Mouse (Mus musculus) neural tube, embryonic 14.5 days (tissue): Measurements from ENCODE around the gene Pde1a. TPM values are rescaled to one million over a fixed set of nuclear protein-coding genes. Genes with fewer than 3 reads are reported as not detected.

ENCODE experiments used
- ATAC-seq: fragments of 200-750 bp; cut with Nextera tagmentation; 2 replicates; pipeline ENCODE4 v1.8.0; 2017; ENCODE audit warnings: low read depth, mild to moderate bottlenecking, moderate TSS enrichment, moderate library complexity
- H3K27ac ChIP-seq: fragments of 300-500 bp; sonication (generic); 2 replicates; pipeline ENCODE4 v1.5.1; 2014; ENCODE audit warnings: low read depth, mild to moderate bottlenecking, control low read depth, low read length, moderate library complexity, mixed read lengths
- H3K27me3 ChIP-seq: fragments of 300-500 bp; sonication (generic); 2 replicates; pipeline ENCODE4 v1.6.1; 2014; ENCODE audit warnings: low read length; ENCODE audit not compliant: control insufficient read depth, insufficient read depth
- H3K36me3 ChIP-seq: fragments of 300-500 bp; sonication (generic); 2 replicates; pipeline ENCODE4 v1.6.1; 2014; ENCODE audit warnings: low read length, mixed read lengths; ENCODE audit not compliant: control insufficient read depth, insufficient read depth
- H3K4me1 ChIP-seq: fragments of 300-500 bp; sonication (generic); 2 replicates; pipeline ENCODE4 v1.6.1; 2014; ENCODE audit warnings: low read length; ENCODE audit not compliant: control insufficient read depth, insufficient read depth
- H3K4me2 ChIP-seq: fragments of 300-500 bp; sonication (generic); 2 replicates; pipeline ENCODE4 v1.6.1; 2014; ENCODE audit warnings: mild to moderate bottlenecking, low read depth, low read length, control low read depth
- H3K4me3 ChIP-seq: fragments of 300-500 bp; sonication (generic); 2 replicates; pipeline ENCODE4 v1.5.1; 2014; ENCODE audit warnings: low read depth, low read length, control low read depth, mixed read lengths
- H3K9ac ChIP-seq: fragments of 300-500 bp; sonication (generic); replicated peaks from 2 replicates; pipeline ENCODE4 v1.6.1; 2014; ENCODE audit warnings: low read depth, mild to moderate bottlenecking, control low read depth, low read length, mixed read lengths
- H3K9me3 ChIP-seq: fragments of 300-500 bp; sonication (generic); 2 replicates; pipeline ENCODE4 v1.6.1; 2016; ENCODE audit warnings: low read length; ENCODE audit not compliant: control insufficient read depth
- WGBS: fragments of 180-500 bp; shearing (Covaris S2); extraction: QIAGEN DNeasy Blood & Tissue Kit; methylation state at CpG from one replicate; pipeline ENCODE4 v1.1.7; 2014; 5-methylcytosine and 5-hydroxymethylcytosine counted together
- polyA plus RNA-seq: library from polyadenylated mRNA; unstranded; fragments of >200 nt; fragmentation: Nextera tagmentation; extraction: Ambion mirVana; gene quantifications from 2 replicates; pipeline ENCODE4 v1.2.1, GENCODE M21; 2014

Pde1a gene
- polyA plus RNA-seq, 1 experiment from 2014 or later, result 12.9 TPM

GRCm38 (mm10) chr2:79957659-79958340, 171.5 kb downstream of the Pde1a start:
- Histone ChIP-seq H3K9me3 (no peaks in the 10 kb centered on the region), H3K4me1 (no peaks in the 10 kb centered on the region), H3K4me2 (no peak overlapping the region), H3K27ac (no peak overlapping the region), H3K27me3 (no peaks in the 10 kb centered on the region), H3K36me3 (no peaks in the 10 kb centered on the region), H3K9ac (no peak overlapping the region), H3K4me3 (no peak overlapping the region)
- 83% methylated on average over 6 of the region's 6 CpGs for WGBS
- no peak for ATAC-seq

DNA sequence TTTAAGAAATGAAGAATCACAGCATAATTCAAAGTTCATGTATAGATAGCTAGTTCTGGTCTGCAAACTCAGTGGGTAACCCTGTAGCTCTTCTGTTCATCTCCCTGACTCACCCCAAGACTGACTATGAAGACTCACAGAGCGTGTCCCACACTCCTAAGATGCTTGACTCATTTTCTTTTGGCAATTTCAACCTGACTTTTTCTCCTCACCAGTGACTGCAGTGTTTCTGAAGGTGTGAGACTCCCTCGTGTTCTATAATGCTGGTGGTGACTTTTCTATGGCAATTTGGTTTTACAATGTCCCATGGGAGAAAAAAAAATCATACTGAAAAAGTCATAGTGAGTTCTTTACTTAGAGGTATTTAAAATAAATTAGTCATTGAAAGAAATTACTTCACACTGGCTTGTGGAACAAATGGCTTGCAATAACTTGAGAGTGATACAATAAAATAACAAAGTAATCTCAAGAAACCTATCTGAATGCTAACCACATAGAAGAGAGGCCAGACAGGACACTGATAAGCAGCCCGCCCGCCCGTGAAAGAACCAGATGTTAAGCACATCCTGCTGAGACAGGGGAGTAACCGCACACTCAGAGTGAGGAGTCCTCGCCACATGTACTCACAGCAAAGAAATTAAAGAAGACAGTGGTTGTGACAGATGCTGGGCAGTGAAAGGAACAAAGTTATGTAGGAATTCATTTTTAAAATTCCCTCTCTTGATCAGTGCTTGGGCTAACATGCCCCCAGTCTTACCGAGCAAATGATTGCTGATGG, 183.2 kb downstream of the Pde1a start:
- Histone ChIP-seq H3K4me2 (no peak overlapping the region), H3K27ac (no peak overlapping the region), H3K27me3 (no peaks in the 10 kb centered on the region), H3K4me1 (no peaks in the 10 kb centered on the region), H3K36me3 (no peaks in the 10 kb centered on the region), H3K9ac (no peak overlapping the region), H3K9me3 (no peaks in the 10 kb centered on the region), H3K4me3 (no peak overlapping the region)
- 62% methylated on average over 8 of the region's 8 CpGs for WGBS
- peak; percentile 38; the same call in 1 of the 2 replicates for ATAC-seq

GRCm38 (mm10) chr2:79934660-79935059, 194.6 kb downstream of the Pde1a start:
- Histone ChIP-seq H3K4me2 (no peak overlapping the region), H3K36me3 (no peaks in the 10 kb centered on the region), H3K4me3 (no peak overlapping the region), H3K9me3 (no peaks in the 10 kb centered on the region), H3K27ac (no peak overlapping the region), H3K9ac (no peak overlapping the region), H3K27me3 (no peaks in the 10 kb centered on the region), H3K4me1 (no peaks in the 10 kb centered on the region)
- WGBS, result 61% methylated on average over 5 of the region's 5 CpGs
- ATAC-seq, result no peak

DNA sequence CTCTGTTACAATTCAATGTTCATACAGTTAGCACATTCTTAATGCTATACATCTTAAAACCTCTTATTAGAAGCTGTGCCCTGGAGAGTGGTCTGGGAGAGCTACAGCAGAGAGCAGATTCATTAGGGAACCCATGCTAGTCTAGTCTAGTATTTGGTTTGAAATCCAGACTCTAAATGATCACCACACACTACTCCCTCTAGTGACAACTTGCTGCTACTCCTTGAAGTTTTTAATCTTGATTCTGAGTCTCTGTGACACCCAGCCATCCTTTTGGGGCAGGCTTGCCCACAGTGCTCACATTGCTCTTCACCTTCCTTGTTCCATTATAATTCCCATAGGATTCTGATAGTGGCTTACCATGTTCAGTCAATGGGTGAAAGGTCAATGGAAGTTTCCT, 206.9 kb downstream of the Pde1a start:
- Histone ChIP-seq H3K9ac (no peak overlapping the region), H3K27ac (no peak overlapping the region), H3K4me3 (no peak overlapping the region), H3K36me3 (no peaks in the 10 kb centered on the region), H3K4me1 (no peaks in the 10 kb centered on the region), H3K27me3 (no peaks in the 10 kb centered on the region), H3K9me3 (no peaks in the 10 kb centered on the region), H3K4me2 (no peak overlapping the region)
- ATAC-seq, result no peak

DNA sequence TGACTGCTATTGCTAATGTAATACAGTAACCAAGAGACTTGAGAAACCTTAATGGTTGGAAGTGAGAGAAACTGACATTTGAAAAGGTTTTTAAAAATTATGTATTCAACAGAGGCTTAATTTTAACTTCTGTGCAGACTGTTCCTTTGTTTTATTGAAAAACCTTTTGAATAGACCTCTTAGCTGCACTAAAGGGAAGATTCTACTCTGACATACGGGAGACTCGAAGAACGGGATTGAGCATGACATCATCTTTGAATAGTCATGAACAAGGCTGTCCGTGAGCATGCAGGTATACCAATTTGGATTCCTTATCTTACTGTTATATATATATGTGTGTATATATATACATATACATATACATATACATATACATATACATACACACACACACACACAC, 207.9 kb downstream of the Pde1a start:
- Histone ChIP-seq H3K27ac (no peak overlapping the region), H3K27me3 (no peaks in the 10 kb centered on the region), H3K4me1 (no peaks in the 10 kb centered on the region), H3K4me3 (no peak overlapping the region), H3K9me3 (no peaks in the 10 kb centered on the region), H3K9ac (no peak overlapping the region), H3K36me3 (no peaks in the 10 kb centered on the region), H3K4me2 (no peak overlapping the region)
- ATAC-seq, result no peak
- WGBS, result 94% methylated on average over 4 of the region's 4 CpGs

DNA sequence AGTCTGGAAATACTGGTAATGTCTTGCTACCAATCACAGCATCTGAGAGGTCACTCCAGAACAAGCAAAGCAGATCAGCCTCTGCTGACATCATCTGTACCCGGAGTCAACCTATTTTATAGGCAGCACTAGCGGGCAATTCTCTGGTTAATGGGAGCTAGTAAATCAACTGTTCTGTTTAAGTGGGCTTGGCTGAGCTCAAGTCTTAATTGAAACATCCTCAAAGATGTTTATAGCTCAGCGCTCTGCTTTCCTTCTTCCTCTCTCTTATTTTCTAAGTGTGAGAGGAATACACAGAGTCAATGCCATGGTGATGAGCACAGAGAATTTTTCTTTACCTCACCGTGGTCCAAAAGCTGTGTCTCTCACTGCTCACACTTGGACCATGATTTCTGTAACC, 208.8 kb downstream of the Pde1a start:
- Histone ChIP-seq H3K9ac (no peak overlapping the region), H3K36me3 (no peaks in the 10 kb centered on the region), H3K27ac (no peak overlapping the region), H3K4me3 (no peak overlapping the region), H3K4me1 (no peaks in the 10 kb centered on the region), H3K4me2 (no peak overlapping the region), H3K27me3 (no peaks in the 10 kb centered on the region), H3K9me3 (no peaks in the 10 kb centered on the region)
- peak; percentile 65 for ATAC-seq
- 33% methylated on average over 4 of the region's 4 CpGs for WGBS

- 97% methylated on average over 2 of the region's 2 CpGs for WGBS
- Histone ChIP-seq H3K36me3 (no peaks in the 10 kb centered on the region), H3K27ac (no peak overlapping the region), H3K9me3 (no peaks in the 10 kb centered on the region), H3K4me3 (no peak overlapping the region), H3K9ac (no peak overlapping the region), H3K4me1 (no peaks in the 10 kb centered on the region), H3K4me2 (no peak overlapping the region), H3K27me3 (no peaks in the 10 kb centered on the region)
- no peak for ATAC-seq
Observed at GRCm38 (mm10) chr2:79901841-79902510, 227.3 kb downstream of the Pde1a start.

DNA sequence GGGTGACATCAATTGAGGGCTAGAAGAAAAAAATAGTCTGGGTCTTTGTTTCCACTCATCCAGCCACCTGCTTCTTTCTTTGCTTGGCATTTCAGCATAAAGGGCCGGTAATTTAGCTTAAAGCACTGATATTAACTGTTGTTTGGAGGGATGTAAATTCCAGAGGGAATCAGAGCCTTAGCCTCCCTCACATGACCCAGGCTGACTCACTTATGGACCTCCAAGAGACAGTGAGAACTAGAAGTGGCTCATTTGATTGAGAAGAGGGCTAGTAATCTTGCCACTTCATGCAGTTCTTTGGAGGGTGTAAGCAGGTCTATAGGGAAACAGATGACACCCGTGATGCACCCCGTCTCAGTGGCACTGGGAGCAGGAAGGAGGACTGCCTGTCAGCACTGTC, 230.7 kb downstream of the Pde1a start:
- H3K9me3 ChIP-seq, result no peaks in the 10 kb centered on the region
- no peak for ATAC-seq
- whole genome bisulfite sequencing, result 47% methylated on average over 3 of the region's 3 CpGs
- no peak overlapping the region for H3K27ac ChIP-seq
- no peaks in the 10 kb centered on the region for H3K27me3 ChIP-seq
- H3K4me1 ChIP-seq, result no peaks in the 10 kb centered on the region
- H3K4me3 ChIP-seq, result no peak overlapping the region
- no peak overlapping the region for H3K9ac ChIP-seq
- no peaks in the 10 kb centered on the region for H3K36me3 ChIP-seq
- no peak overlapping the region for H3K4me2 ChIP-seq

- no peak for ATAC-seq
- 80% methylated on average over 1 of the region's 1 CpGs for WGBS
Observed at GRCm38 (mm10) chr2:79892829-79893228, 236.4 kb downstream of the Pde1a start.

More at GRCm38 (mm10) chr2:79892829-79893228, 236.4 kb downstream of the Pde1a start:
- Histone ChIP-seq H3K9ac (no peak overlapping the region), H3K4me3 (no peak overlapping the region), H3K27ac (no peak overlapping the region), H3K27me3 (no peaks in the 10 kb centered on the region), H3K4me1 (no peaks in the 10 kb centered on the region), H3K36me3 (no peaks in the 10 kb centered on the region), H3K9me3 (no peaks in the 10 kb centered on the region), H3K4me2 (no peak overlapping the region)
